Mouse (Mus musculus) spleen, adult 2 months (tissue): ENCODE data around the gene Cabs1.

Experiments
- CTCF ChIP-seq: fragments of 200-500 bp; IDR thresholded peaks from 2 replicates; pipeline ENCODE4 v1.5.1; 2011; ENCODE audit warnings: mild to moderate bottlenecking, inconsistent platforms; ENCODE audit not compliant: insufficient read depth, insufficient read length, insufficient replicate concordance; ENCODE audit errors: extremely low read depth
- POLR2A ChIP-seq: fragments of 200-500 bp; IDR thresholded peaks from 2 replicates; pipeline ENCODE4 v1.6.1; 2011; ENCODE audit warnings: low read depth, low read length, inconsistent platforms

DNA sequence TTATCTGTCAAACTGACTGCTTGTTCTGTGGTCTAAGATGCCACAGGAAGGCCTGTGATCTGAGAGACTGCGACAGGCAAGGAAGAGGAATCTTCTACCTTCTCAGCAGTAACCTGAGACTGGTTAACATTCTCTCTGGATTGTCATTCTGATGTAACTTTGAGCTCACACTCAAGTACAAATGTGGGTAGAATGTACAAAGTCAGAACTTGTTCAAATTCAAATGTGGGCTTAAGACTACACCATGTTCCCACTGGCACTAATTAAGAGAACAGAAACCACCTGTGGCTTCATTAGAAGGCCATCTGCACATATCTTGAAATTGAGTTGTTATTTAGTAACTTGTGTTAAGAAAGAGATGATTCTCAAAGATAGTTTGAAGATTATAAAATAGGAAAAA lies 47.6 kb upstream of the Cabs1 start:
- TF ChIP-seq CTCF: no peak
- TF ChIP-seq POLR2A: no peak
